Mouse (Mus musculus): ENCODE measurements around the gene Krcc1. TPM values are rescaled to one million over a fixed set of nuclear protein-coding genes. Genes with fewer than 3 reads are reported as not detected.
A peak's percentile ranks its signal among the peaks of the same experiment; 100 is the strongest.

Gene Krcc1
- polyA plus RNA-seq, 1 experiment from 2014 or later, result 23.4 TPM

- H3K27me3 ChIP-seq (replicated peaks), result no peaks in the 10 kb centered on the region
- WGBS (ENCODE audit: insufficient replicate concordance), result 69% methylated on average over 3 of the region's 3 CpGs
Observed at GRCm38 (mm10) chr6:71243258-71243657, 28.2 kb upstream of the Krcc1 start.

GRCm38 (mm10) chr6:71248420-71248819, 23.1 kb upstream of the Krcc1 start:
- no peaks in the 10 kb centered on the region for H3K36me3 ChIP-seq
- ATAC-seq, result no peak
- no peaks in the 10 kb centered on the region for H3K4me1 ChIP-seq
- no peak overlapping the region for H3K27ac ChIP-seq
- no peak overlapping the region for H3K9ac ChIP-seq
- no peaks in the 10 kb centered on the region for H3K9me3 ChIP-seq (replicated peaks)
- no peaks in the 10 kb centered on the region for H3K27me3 ChIP-seq (replicated peaks)
- no peak overlapping the region for H3K4me2 ChIP-seq
- H3K4me3 ChIP-seq, result no peak overlapping the region
- WGBS (ENCODE audit: insufficient replicate concordance), result 60% methylated on average over 1 of the region's 1 CpGs

More at GRCm38 (mm10) chr6:71243258-71243657, 28.2 kb upstream of the Krcc1 start:
- Histone ChIP-seq H3K4me3 (no peak overlapping the region), H3K9ac (no peak overlapping the region), H3K9me3 (replicated peaks) (no peaks in the 10 kb centered on the region), H3K4me2 (no peak overlapping the region), H3K4me1 (no peaks in the 10 kb centered on the region), H3K27ac (no peak overlapping the region), H3K36me3 (no peaks in the 10 kb centered on the region)
- no peak for ATAC-seq

GRCm38 (mm10) chr6:71249615-71250014, 21.9 kb upstream of the Krcc1 start:
- Histone ChIP-seq H3K27ac (no peak overlapping the region), H3K9ac (no peak overlapping the region), H3K4me3 (no peak overlapping the region), H3K9me3 (replicated peaks) (no peaks in the 10 kb centered on the region), H3K36me3 (no peaks in the 10 kb centered on the region), H3K27me3 (replicated peaks) (no peaks in the 10 kb centered on the region), H3K4me2 (no peak overlapping the region), H3K4me1 (no peaks in the 10 kb centered on the region)
- no peak for ATAC-seq
- WGBS (ENCODE audit: insufficient replicate concordance), result 52% methylated on average over 3 of the region's 3 CpGs

- H3K27ac ChIP-seq, result no peak overlapping the region
- no peak overlapping the region for H3K4me2 ChIP-seq
- no peaks in the 10 kb centered on the region for H3K27me3 ChIP-seq (replicated peaks)
- no peak overlapping the region for H3K9ac ChIP-seq
- WGBS (ENCODE audit: insufficient replicate concordance), result 53% methylated on average over 8 of the region's 8 CpGs
- H3K4me3 ChIP-seq, result no peak overlapping the region
- no peak for ATAC-seq
- H3K36me3 ChIP-seq, result no peaks in the 10 kb centered on the region
- no peaks in the 10 kb centered on the region for H3K4me1 ChIP-seq
- no peaks in the 10 kb centered on the region for H3K9me3 ChIP-seq (replicated peaks)
Observed at GRCm38 (mm10) chr6:71250951-71251350, 20.5 kb upstream of the Krcc1 start.

GRCm38 (mm10) chr6:71254456-71254855, 17.0 kb upstream of the Krcc1 start:
- ATAC-seq, result no peak

GRCm38 (mm10) chr6:71256166-71256565, 15.3 kb upstream of the Krcc1 start:
- WGBS (ENCODE audit: insufficient replicate concordance), result 91% methylated on average over 10 of the region's 10 CpGs
- H3K9me3 ChIP-seq (replicated peaks), result no peaks in the 10 kb centered on the region
- no peak overlapping the region for H3K4me2 ChIP-seq
- no peak overlapping the region for H3K9ac ChIP-seq
- no peaks in the 10 kb centered on the region for H3K27me3 ChIP-seq (replicated peaks)
- no peak overlapping the region for H3K27ac ChIP-seq
- H3K36me3 ChIP-seq, result no peaks in the 10 kb centered on the region
- H3K4me3 ChIP-seq, result no peak overlapping the region
- ATAC-seq, result no peak
- peaks cover 29% of the 10 kb centered on the region for H3K4me1 ChIP-seq

More at GRCm38 (mm10) chr6:71254456-71254855, 17.0 kb upstream of the Krcc1 start:
- Histone ChIP-seq H3K4me3 (no peak overlapping the region), H3K27ac (no peak overlapping the region), H3K9me3 (replicated peaks) (no peaks in the 10 kb centered on the region), H3K27me3 (replicated peaks) (no peaks in the 10 kb centered on the region), H3K4me2 (no peak overlapping the region), H3K36me3 (no peaks in the 10 kb centered on the region), H3K9ac (no peak overlapping the region), H3K4me1 (peaks cover 11% of the 10 kb centered on the region)
- 71% methylated on average over 6 of the region's 6 CpGs for WGBS (ENCODE audit: insufficient replicate concordance)

- Histone ChIP-seq H3K27me3 (replicated peaks) (no peaks in the 10 kb centered on the region), H3K4me2 (no peak overlapping the region), H3K36me3 (no peaks in the 10 kb centered on the region), H3K9me3 (replicated peaks) (no peaks in the 10 kb centered on the region), H3K9ac (no peak overlapping the region), H3K4me3 (no peak overlapping the region), H3K27ac (no peak overlapping the region), H3K4me1 (peaks cover 29% of the 10 kb centered on the region)
- ATAC-seq, result no peak
- WGBS (ENCODE audit: insufficient replicate concordance), result 48% methylated on average over 1 of the region's 1 CpGs
Observed at GRCm38 (mm10) chr6:71257375-71257774, 14.1 kb upstream of the Krcc1 start.

- ATAC-seq, result no peak
- WGBS (ENCODE audit: insufficient replicate concordance), result 38% methylated on average over 2 of the region's 2 CpGs
- no peak overlapping the region for H3K27ac ChIP-seq
- no peak overlapping the region for H3K4me2 ChIP-seq
- no peaks in the 10 kb centered on the region for H3K36me3 ChIP-seq
- no peak overlapping the region for H3K4me3 ChIP-seq
- H3K27me3 ChIP-seq (replicated peaks), result no peaks in the 10 kb centered on the region
- peaks cover 29% of the 10 kb centered on the region for H3K4me1 ChIP-seq
- no peak overlapping the region for H3K9ac ChIP-seq
- H3K9me3 ChIP-seq (replicated peaks), result no peaks in the 10 kb centered on the region
Observed at GRCm38 (mm10) chr6:71258562-71258961, 12.9 kb upstream of the Krcc1 start.

- H3K27me3 ChIP-seq (replicated peaks), result no peaks in the 10 kb centered on the region
- peaks cover 29% of the 10 kb centered on the region for H3K4me1 ChIP-seq
- no peak overlapping the region for H3K4me3 ChIP-seq
- no peak overlapping the region for H3K27ac ChIP-seq
- no peak overlapping the region for H3K4me2 ChIP-seq
- H3K9ac ChIP-seq, result no peak overlapping the region
- 62% methylated on average over 4 of the region's 4 CpGs for WGBS (ENCODE audit: insufficient replicate concordance)
- ATAC-seq, result no peak
- no peaks in the 10 kb centered on the region for H3K36me3 ChIP-seq
- no peaks in the 10 kb centered on the region for H3K9me3 ChIP-seq (replicated peaks)
Observed at GRCm38 (mm10) chr6:71259166-71259565, 12.3 kb upstream of the Krcc1 start.

GRCm38 (mm10) chr6:71260051-71260640, 11.3 kb upstream of the Krcc1 start:
- peak; percentile 82 for ATAC-seq
- Histone ChIP-seq H3K4me2 (peak overlapping the region; percentile 40), H3K9me3 (replicated peaks) (no peaks in the 10 kb centered on the region), H3K9ac (no peak overlapping the region), H3K27ac (no peak overlapping the region), H3K4me3 (no peak overlapping the region), H3K27me3 (replicated peaks) (no peaks in the 10 kb centered on the region), H3K4me1 (peaks cover 29% of the 10 kb centered on the region), H3K36me3 (no peaks in the 10 kb centered on the region)
- WGBS (ENCODE audit: insufficient replicate concordance), result 19% methylated on average over 6 of the region's 6 CpGs

GRCm38 (mm10) chr6:71261060-71261459, 10.4 kb upstream of the Krcc1 start:
- peaks cover 29% of the 10 kb centered on the region for H3K4me1 ChIP-seq
- no peak overlapping the region for H3K27ac ChIP-seq
- no peak overlapping the region for H3K9ac ChIP-seq
- no peak overlapping the region for H3K4me3 ChIP-seq
- H3K9me3 ChIP-seq (replicated peaks), result no peaks in the 10 kb centered on the region
- no peaks in the 10 kb centered on the region for H3K36me3 ChIP-seq
- ATAC-seq, result no peak
- WGBS (ENCODE audit: insufficient replicate concordance), result 61% methylated on average over 3 of the region's 3 CpGs
- H3K4me2 ChIP-seq, result no peak overlapping the region
- no peaks in the 10 kb centered on the region for H3K27me3 ChIP-seq (replicated peaks)

- no peak for ATAC-seq
- no peaks in the 10 kb centered on the region for H3K27me3 ChIP-seq (replicated peaks)
- no peak overlapping the region for H3K4me2 ChIP-seq
- 54% methylated on average over 8 of the region's 8 CpGs for WGBS (ENCODE audit: insufficient replicate concordance)
- H3K4me3 ChIP-seq, result no peak overlapping the region
- H3K9ac ChIP-seq, result no peak overlapping the region
- H3K4me1 ChIP-seq, result peaks cover 29% of the 10 kb centered on the region
- no peaks in the 10 kb centered on the region for H3K36me3 ChIP-seq
- no peaks in the 10 kb centered on the region for H3K9me3 ChIP-seq (replicated peaks)
- H3K27ac ChIP-seq, result no peak overlapping the region
Observed at GRCm38 (mm10) chr6:71262142-71262833, 9.2 kb upstream of the Krcc1 start.

All from liver, embryonic 12.5 days (tissue).